ENCODE assay signal across 8 mouse cellular contexts in the genomic region with DNA sequence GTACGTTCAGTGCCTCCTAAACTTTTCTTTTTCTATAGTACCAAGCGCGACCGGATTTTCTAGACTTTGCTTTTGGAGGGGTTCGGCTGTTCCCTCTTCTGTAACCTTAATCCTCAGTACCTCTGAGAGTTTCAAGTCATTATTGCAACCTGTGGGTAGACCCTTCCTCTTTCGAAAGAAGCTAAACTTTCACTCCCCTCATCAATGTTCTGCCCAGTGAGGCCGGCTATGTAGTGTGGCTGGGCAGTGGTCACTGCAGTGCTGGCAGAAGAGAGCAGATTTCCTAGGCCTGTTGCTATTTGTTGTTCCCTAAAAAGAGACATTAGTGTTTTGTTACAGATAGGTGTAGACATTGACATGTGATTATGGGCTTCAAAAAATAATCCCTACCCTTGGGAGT. TPM values are rescaled to one million over a fixed set of nuclear protein-coding genes. Genes with fewer than 3 reads are reported as not detected.
DNase-seq lines count a peak whose midpoint lies in the region; ATAC-seq and TF ChIP-seq lines count a peak whose summit lies in the region.

No protein-coding gene starts in this region.

- H3K4me3 ChIP-seq in kidney, postnatal 0 days (replicated peaks; ENCODE audit: low read depth, low read length) = peak overlapping the region; percentile 64; the same call in 1 of the 2 replicates
- H3K4me3 ChIP-seq in embryonic facial prominence, embryonic 10.5 days = peak overlapping the region; percentile 70
- H3K4me3 ChIP-seq in hindbrain, embryonic 15.5 days = peak overlapping the region; percentile 84; the same call in 1 of the 2 replicates
- peak overlapping the region; percentile 79; the same call in 1 of the 2 replicates for H3K4me3 ChIP-seq in midbrain, embryonic 16.5 days (ENCODE audit: low read depth, low read length)

- no peak for TF ChIP-seq CTCF in kidney, postnatal 0 days (IDR thresholded peaks at IDR 0.05; ENCODE audit: low read depth)

- WGBS in kidney, postnatal 0 days = 64% methylated on average over 7 of the region's 7 CpGs
- WGBS in embryonic facial prominence, embryonic 10.5 days = 66% methylated on average over 7 of the region's 7 CpGs
- WGBS in hindbrain, embryonic 15.5 days = 71% methylated on average over 7 of the region's 7 CpGs
- WGBS in midbrain, embryonic 16.5 days = 58% methylated on average over 7 of the region's 7 CpGs

- no peak for ATAC-seq in kidney, postnatal 0 days (replicated peaks; ENCODE audit: low FRiP score, low read depth)
- no peak for ATAC-seq in hindbrain, embryonic 15.5 days (ENCODE audit: low FRiP score, low read depth)
- no peak for ATAC-seq in midbrain, embryonic 16.5 days

- no peak overlapping the region for H3K27ac ChIP-seq in kidney, postnatal 0 days
- H3K27ac ChIP-seq in embryonic facial prominence, embryonic 10.5 days (replicated peaks) = no peak overlapping the region
- no peak overlapping the region for H3K27ac ChIP-seq in hindbrain, embryonic 15.5 days (replicated peaks)
- no peak overlapping the region for H3K27ac ChIP-seq in midbrain, embryonic 16.5 days (ENCODE audit: low read length)

- H3K4me1 ChIP-seq in kidney, postnatal 0 days (replicated peaks; ENCODE audit: insufficient read depth, low read length) = no peaks in the 10 kb centered on the region
- peaks cover 7% of the 10 kb centered on the region; the same call in 1 of the 2 replicates for H3K4me1 ChIP-seq in embryonic facial prominence, embryonic 10.5 days
- peaks cover 7% of the 10 kb centered on the region; the same call in 1 of the 2 replicates for H3K4me1 ChIP-seq in hindbrain, embryonic 15.5 days (replicated peaks)
- H3K4me1 ChIP-seq in midbrain, embryonic 16.5 days (ENCODE audit: control insufficient read depth, insufficient read depth, low read length) = peaks cover 2% of the 10 kb centered on the region; the same call in 1 of the 2 replicates

- DNase-seq in kidney, postnatal 0 days (ENCODE audit: low spot score) = no peak
- no peak for DNase-seq in kidney, postnatal 36 days
- DNase-seq in embryonic facial prominence, embryonic 10.5 days (ENCODE audit: low spot score) = no peak
- no peak for DNase-seq in cerebellum, adult 11-12 months
- no peak for DNase-seq in adrenal gland, postnatal 4 days (ENCODE audit: low spot score in 2 of 2)
- no peak for DNase-seq in layer of hippocampus, postnatal 14 days (ENCODE audit: low spot score in 2 of 2)

- H3K9me3 ChIP-seq in kidney, postnatal 0 days (replicated peaks; ENCODE audit: low read length) = no peaks in the 10 kb centered on the region
- H3K9me3 ChIP-seq in embryonic facial prominence, embryonic 10.5 days = no peaks in the 10 kb centered on the region
- no peaks in the 10 kb centered on the region for H3K9me3 ChIP-seq in hindbrain, embryonic 15.5 days
- no peaks in the 10 kb centered on the region for H3K9me3 ChIP-seq in midbrain, embryonic 16.5 days (replicated peaks; ENCODE audit: control insufficient read depth, low read length, poor library complexity, severe bottlenecking)

- H3K4me2 ChIP-seq in kidney, postnatal 0 days (ENCODE audit: low read length) = peak overlapping the region; percentile 87
- peak overlapping the region; percentile 98 for H3K4me2 ChIP-seq in hindbrain, embryonic 15.5 days
- H3K4me2 ChIP-seq in midbrain, embryonic 16.5 days (ENCODE audit: low read length) = peak overlapping the region; percentile 98

- H3K36me3 ChIP-seq in kidney, postnatal 0 days (ENCODE audit: insufficient read depth, low read length) = no peaks in the 10 kb centered on the region
- no peaks in the 10 kb centered on the region for H3K36me3 ChIP-seq in embryonic facial prominence, embryonic 10.5 days (replicated peaks)
- H3K36me3 ChIP-seq in hindbrain, embryonic 15.5 days = no peaks in the 10 kb centered on the region
- no peaks in the 10 kb centered on the region for H3K36me3 ChIP-seq in midbrain, embryonic 16.5 days (ENCODE audit: control insufficient read depth, insufficient read depth, low read length)

- no peaks in the 10 kb centered on the region for H3K27me3 ChIP-seq in kidney, postnatal 0 days (ENCODE audit: insufficient read depth, low read length)
- H3K27me3 ChIP-seq in embryonic facial prominence, embryonic 10.5 days (replicated peaks; ENCODE audit: low read depth, poor library complexity, severe bottlenecking) = peaks cover 22% of the 10 kb centered on the region
- H3K27me3 ChIP-seq in hindbrain, embryonic 15.5 days = peaks cover 3% of the 10 kb centered on the region; the same call in 1 of the 2 replicates
- H3K27me3 ChIP-seq in midbrain, embryonic 16.5 days (ENCODE audit: control insufficient read depth, insufficient read depth, low read depth, low read length) = no peaks in the 10 kb centered on the region

- 0 out of 2 replicates have a peak overlapping the region, but pooled peaks have one; percentile 40 for H3K9ac ChIP-seq in kidney, postnatal 0 days (ENCODE audit: low read depth, low read length)
- no peak overlapping the region for H3K9ac ChIP-seq in hindbrain, embryonic 15.5 days
- no peak overlapping the region for H3K9ac ChIP-seq in midbrain, embryonic 16.5 days (ENCODE audit: low read depth, low read length)

RNA-seq across cellular contexts. Expression of gene Gca, which starts 0.8 kb away (rescaled TPM):
- 16.5 and 19.3 TPM in 2 replicates for polyA plus RNA-seq in kidney, postnatal 0 days (2015; fragmentation: Nextera tagmentation; extraction: Ambion mirVana)
- 2.3 TPM in 2 replicates for polyA plus RNA-seq in embryonic facial prominence, embryonic 10.5 days (2016; fragmentation: Nextera tagmentation; extraction: Ambion mirVana)
- polyA plus RNA-seq in hindbrain, embryonic 15.5 days (2015; fragmentation: Nextera tagmentation; extraction: Ambion mirVana) = 4.5 and 4.8 TPM in 2 replicates
- polyA plus RNA-seq in midbrain, embryonic 16.5 days (2015; fragmentation: Nextera tagmentation; extraction: Ambion mirVana) = 3.7 and 3.9 TPM in 2 replicates
- total RNA-seq in adrenal gland, postnatal 4 days (2021) = 10 to 100 TPM in 1 of 2 experiments, 1 to 10 TPM in 1; 6.2 to 10.4 TPM
- total RNA-seq in layer of hippocampus, postnatal 14 days (2021) = 10 to 100 TPM in 1 of 2 experiments, 1 to 10 TPM in 1; 9.7 to 11.7 TPM

RNA-seq across cellular contexts. Expression of gene Ifih1, which starts 18.8 kb away (rescaled TPM):
- polyA plus RNA-seq in kidney, postnatal 0 days (2015; fragmentation: Nextera tagmentation; extraction: Ambion mirVana) = 5.5 and 6.2 TPM in 2 replicates
- polyA plus RNA-seq in embryonic facial prominence, embryonic 10.5 days (2016; fragmentation: Nextera tagmentation; extraction: Ambion mirVana) = 0.45 and 0.62 TPM in 2 replicates
- polyA plus RNA-seq in hindbrain, embryonic 15.5 days (2015; fragmentation: Nextera tagmentation; extraction: Ambion mirVana) = 1.7 and 1.8 TPM in 2 replicates
- 1.2 and 1.4 TPM in 2 replicates for polyA plus RNA-seq in midbrain, embryonic 16.5 days (2015; fragmentation: Nextera tagmentation; extraction: Ambion mirVana)
- total RNA-seq in adrenal gland, postnatal 4 days (2021) = 10 to 100 TPM in 1 of 2 experiments, 1 to 10 TPM in 1; 8.8 to 10.6 TPM
- 1 to 10 TPM; 1.2 TPM for total RNA-seq in layer of hippocampus, postnatal 14 days (2021)
